Mouse (Mus musculus) adrenal gland (tissue): ENCODE data around the gene Olfr485.
"Not testable (repeated sequence)": the region's sequence is repeated elsewhere in the genome, so short reads cannot be mapped to it uniquely, and the experiment has no call there.

Source experiments
- intact Hi-C: fragments of 180-260 bp; cut with DNase I; formaldehyde crosslinking; loops from one replicate; pipeline ENCODE4 v1.15.1; 2025
- long read RNA-seq, 2 experiments: library from polyadenylated mRNA; unstranded; transcript quantifications; one replicate each; pipeline ENCODE4 v2.0.0; 2020; ENCODE audit warnings: borderline replicate concordance in 1 of 2; ENCODE audit not compliant: insufficient replicate concordance in 1 of 2

Gene Olfr485
- long read RNA-seq, experiment 1, result 0 reads
- long read RNA-seq, experiment 2, result 0 reads

GRCm38 (mm10) chr7:108159771-108160170, at the start of gene Olfr485:
Gene Olfr485 (minus strand): TSS chr7:108159871.
- intact Hi-C loops, result no loop called here

GRCm38 (mm10) chr7:108196938-108197337, 37.3 kb upstream of the Olfr485 start:
- intact Hi-C loops, result no loop called here

GRCm38 (mm10) chr7:108196337-108196736, 36.7 kb upstream of the Olfr485 start:
- intact Hi-C loops, result not testable (repeated sequence)

- intact Hi-C loops, result not testable (repeated sequence)
Observed at GRCm38 (mm10) chr7:108192714-108193113, 33.0 kb upstream of the Olfr485 start.

GRCm38 (mm10) chr7:108191196-108191595, 31.5 kb upstream of the Olfr485 start:
- intact Hi-C loops, result not testable (repeated sequence)

GRCm38 (mm10) chr7:108185237-108185636, 25.6 kb upstream of the Olfr485 start:
- intact Hi-C loops, result not testable (repeated sequence)

- intact Hi-C loops, result not testable (repeated sequence)
Observed at GRCm38 (mm10) chr7:108184401-108184800, 24.7 kb upstream of the Olfr485 start.

GRCm38 (mm10) chr7:108172642-108173041, 13.0 kb upstream of the Olfr485 start, which contains the start of gene Olfr486:
Gene Olfr486 (minus strand): TSS chr7:108172742.
- intact Hi-C loops, result not testable (repeated sequence)

- intact Hi-C loops, result no loop called here
Observed at GRCm38 (mm10) chr7:108127349-108127748, 32.3 kb downstream of the Olfr485 start, which contains the start of gene Olfr484. Gene Olfr484 (minus strand): TSS chr7:108127449.

GRCm38 (mm10) chr7:108121416-108121815, 38.3 kb downstream of the Olfr485 start:
- intact Hi-C loops, result no loop called here

- intact Hi-C loops, result no loop called here
Observed at GRCm38 (mm10) chr7:108120681-108121080, 39.0 kb downstream of the Olfr485 start.
